Mouse (Mus musculus) intestine, embryonic 16.5 days (tissue): ENCODE data around the gene Tcf19. TPM values are rescaled to one million over a fixed set of nuclear protein-coding genes. Genes with fewer than 3 reads are reported as not detected.

Source experiments
- ATAC-seq: fragments of 200-750 bp; cut with Nextera tagmentation; 2 replicates; pipeline ENCODE4 v1.8.0; 2017; ENCODE audit warnings: moderate TSS enrichment, moderate library complexity
- H3K27ac ChIP-seq: fragments of 300-500 bp; sonication (generic); 2 replicates; pipeline ENCODE4 v1.5.1; 2014; ENCODE audit warnings: mild to moderate bottlenecking, low read length
- H3K27me3 ChIP-seq: fragments of 300-500 bp; sonication (generic); replicated peaks from 2 replicates; pipeline ENCODE4 v1.6.1; 2014; ENCODE audit warnings: low read length, control low read depth, mixed read lengths; ENCODE audit not compliant: control insufficient read depth, insufficient read depth
- H3K36me3 ChIP-seq: fragments of 300-500 bp; sonication (generic); 2 replicates; pipeline ENCODE4 v1.6.1; 2014; ENCODE audit warnings: low read length, control low read depth; ENCODE audit not compliant: control insufficient read depth, insufficient read depth
- H3K4me1 ChIP-seq: fragments of 300-500 bp; sonication (generic); 2 replicates; pipeline ENCODE4 v1.6.1; 2014; ENCODE audit warnings: low read length, control low read depth, mixed read lengths; ENCODE audit not compliant: control insufficient read depth, insufficient read depth
- H3K4me2 ChIP-seq: fragments of 300-500 bp; sonication (generic); 2 replicates; pipeline ENCODE4 v1.6.1; 2014; ENCODE audit warnings: low read depth, low read length, control low read depth
- H3K4me3 ChIP-seq: fragments of 300-500 bp; sonication (generic); 2 replicates; pipeline ENCODE4 v1.5.1; 2014; ENCODE audit warnings: mild to moderate bottlenecking, low read length
- H3K9ac ChIP-seq: fragments of 300-500 bp; sonication (generic); 2 replicates; pipeline ENCODE4 v1.6.1; 2014; ENCODE audit warnings: low read depth, low read length
- H3K9me3 ChIP-seq: fragments of 300-500 bp; sonication (generic); 2 replicates; pipeline ENCODE4 v1.6.1; 2016; ENCODE audit warnings: low read length, control low read depth; ENCODE audit not compliant: control insufficient read depth
- WGBS: fragments of 180-500 bp; shearing (Covaris S2); extraction: QIAGEN DNeasy Blood & Tissue Kit; methylation state at CpG from one replicate; pipeline ENCODE4 v1.1.7; 2014; 5-methylcytosine and 5-hydroxymethylcytosine counted together
- polyA plus RNA-seq: library from polyadenylated mRNA; unstranded; fragments of >200 nt; fragmentation: Nextera tagmentation; extraction: Ambion mirVana; gene quantifications from 2 replicates; pipeline ENCODE4 v1.2.1, GENCODE M21; 2015

Tcf19 gene
- polyA plus RNA-seq, 1 experiment from 2014 or later: 68.3 TPM

- H3K4me3 ChIP-seq: no peak overlapping the region
- no peaks in the 10 kb centered on the region for H3K36me3 ChIP-seq
- H3K9me3 ChIP-seq: no peaks in the 10 kb centered on the region
- H3K4me2 ChIP-seq: no peak overlapping the region
- no peaks in the 10 kb centered on the region for H3K27me3 ChIP-seq
- H3K9ac ChIP-seq: 0 out of 2 replicates have a peak overlapping the region, but pooled peaks have one; percentile 17
- H3K4me1 ChIP-seq: peaks cover 9% of the 10 kb centered on the region
- WGBS: 94% methylated on average over 4 of the region's 4 CpGs
- peak overlapping the region; percentile 64 for H3K27ac ChIP-seq
- ATAC-seq: no peak
Observed at GRCm38 (mm10) chr17:35550143-35550494, 33.5 kb upstream of the Tcf19 start.

GRCm38 (mm10) chr17:35549437-35550142 lies 33.0 kb upstream of the Tcf19 start:
- 37% methylated on average over 15 of the region's 15 CpGs for WGBS
- H3K27me3 ChIP-seq: no peaks in the 10 kb centered on the region
- no peak overlapping the region for H3K4me2 ChIP-seq
- no peaks in the 10 kb centered on the region for H3K9me3 ChIP-seq
- peaks cover 9% of the 10 kb centered on the region for H3K4me1 ChIP-seq
- H3K36me3 ChIP-seq: no peaks in the 10 kb centered on the region
- H3K9ac ChIP-seq: peak overlapping the region; percentile 17; the same call in 1 of the 2 replicates
- H3K4me3 ChIP-seq: no peak overlapping the region
- peak overlapping the region; percentile 64 for H3K27ac ChIP-seq
- peak; percentile 82 for ATAC-seq

GRCm38 (mm10) chr17:35548636-35549035 lies 32.0 kb upstream of the Tcf19 start:
- Histone ChIP-seq H3K4me1 (peaks cover 9% of the 10 kb centered on the region), H3K36me3 (no peaks in the 10 kb centered on the region), H3K27me3 (no peaks in the 10 kb centered on the region), H3K27ac (peak overlapping the region; percentile 54), H3K4me3 (no peak overlapping the region), H3K9ac (0 out of 2 replicates have a peak overlapping the region, but pooled peaks have one; percentile 3), H3K4me2 (no peak overlapping the region), H3K9me3 (no peaks in the 10 kb centered on the region)
- WGBS: 34% methylated on average over 5 of the region's 5 CpGs
- ATAC-seq: no peak

- H3K9me3 ChIP-seq: no peaks in the 10 kb centered on the region
- 69% methylated on average over 2 of the region's 2 CpGs for WGBS
Observed at GRCm38 (mm10) chr17:35547465-35547864, 30.8 kb upstream of the Tcf19 start.

GRCm38 (mm10) chr17:35544680-35545079 lies 28.1 kb upstream of the Tcf19 start:
- Histone ChIP-seq H3K36me3 (no peaks in the 10 kb centered on the region), H3K4me3 (no peak overlapping the region), H3K9ac (no peak overlapping the region), H3K9me3 (no peaks in the 10 kb centered on the region), H3K27ac (no peak overlapping the region), H3K4me1 (peaks cover 5% of the 10 kb centered on the region), H3K27me3 (no peaks in the 10 kb centered on the region), H3K4me2 (no peak overlapping the region)
- 36% methylated on average over 6 of the region's 6 CpGs for WGBS
- peak; percentile 31; the same call in 1 of the 2 replicates for ATAC-seq

More at GRCm38 (mm10) chr17:35547465-35547864, 30.8 kb upstream of the Tcf19 start:
- Histone ChIP-seq H3K9ac (no peak overlapping the region), H3K27ac (no peak overlapping the region), H3K27me3 (no peaks in the 10 kb centered on the region), H3K4me2 (no peak overlapping the region), H3K4me1 (peaks cover 9% of the 10 kb centered on the region), H3K4me3 (no peak overlapping the region), H3K36me3 (no peaks in the 10 kb centered on the region)
- no peak for ATAC-seq

- Histone ChIP-seq H3K36me3 (no peaks in the 10 kb centered on the region), H3K4me1 (peaks cover 5% of the 10 kb centered on the region), H3K4me2 (no peak overlapping the region), H3K27ac (no peak overlapping the region), H3K9me3 (no peaks in the 10 kb centered on the region), H3K4me3 (no peak overlapping the region), H3K27me3 (no peaks in the 10 kb centered on the region), H3K9ac (no peak overlapping the region)
- no peak for ATAC-seq
- WGBS: 73% methylated on average over 6 of the region's 6 CpGs
Observed at GRCm38 (mm10) chr17:35544001-35544400, 27.4 kb upstream of the Tcf19 start.

GRCm38 (mm10) chr17:35543412-35543861 lies 26.8 kb upstream of the Tcf19 start:
- WGBS: 47% methylated on average over 14 of the region's 14 CpGs
- no peak for ATAC-seq
- H3K9me3 ChIP-seq: no peaks in the 10 kb centered on the region
- no peaks in the 10 kb centered on the region for H3K27me3 ChIP-seq
- no peaks in the 10 kb centered on the region for H3K36me3 ChIP-seq
- H3K27ac ChIP-seq: no peak overlapping the region
- no peak overlapping the region for H3K4me3 ChIP-seq
- H3K4me1 ChIP-seq: no peaks in the 10 kb centered on the region; the same call in 1 of the 2 replicates
- no peak overlapping the region for H3K4me2 ChIP-seq
- H3K9ac ChIP-seq: no peak overlapping the region

GRCm38 (mm10) chr17:35542761-35543411 lies 26.3 kb upstream of the Tcf19 start:
- Histone ChIP-seq H3K4me3 (no peak overlapping the region), H3K9ac (no peak overlapping the region), H3K27me3 (no peaks in the 10 kb centered on the region), H3K27ac (no peak overlapping the region), H3K4me2 (no peak overlapping the region), H3K4me1 (no peaks in the 10 kb centered on the region), H3K9me3 (no peaks in the 10 kb centered on the region), H3K36me3 (no peaks in the 10 kb centered on the region)
- no peak for ATAC-seq
- 80% methylated on average over 15 of the region's 15 CpGs for WGBS

- 63% methylated on average over 10 of the region's 10 CpGs for WGBS
Observed at GRCm38 (mm10) chr17:35539540-35539939, 22.9 kb upstream of the Tcf19 start.

More at GRCm38 (mm10) chr17:35539540-35539939, 22.9 kb upstream of the Tcf19 start:
- ATAC-seq: no peak
- Histone ChIP-seq H3K27me3 (no peaks in the 10 kb centered on the region), H3K4me1 (no peaks in the 10 kb centered on the region), H3K4me2 (no peak overlapping the region), H3K4me3 (no peak overlapping the region), H3K36me3 (no peaks in the 10 kb centered on the region), H3K9ac (no peak overlapping the region), H3K27ac (no peak overlapping the region), H3K9me3 (no peaks in the 10 kb centered on the region)
